Mouse (Mus musculus): Measurements from ENCODE around the gene Epn2.

Epn2 gene

GRCm38 (mm10) chr11:61590516-61591213 is 11.2 kb upstream of the Epn2 start:
- WGBS: 68% methylated on average over 7 of the region's 7 CpGs

- WGBS: 83% methylated on average over 4 of the region's 4 CpGs
Observed at GRCm38 (mm10) chr11:61585421-61585820, 5.9 kb upstream of the Epn2 start.

DNA sequence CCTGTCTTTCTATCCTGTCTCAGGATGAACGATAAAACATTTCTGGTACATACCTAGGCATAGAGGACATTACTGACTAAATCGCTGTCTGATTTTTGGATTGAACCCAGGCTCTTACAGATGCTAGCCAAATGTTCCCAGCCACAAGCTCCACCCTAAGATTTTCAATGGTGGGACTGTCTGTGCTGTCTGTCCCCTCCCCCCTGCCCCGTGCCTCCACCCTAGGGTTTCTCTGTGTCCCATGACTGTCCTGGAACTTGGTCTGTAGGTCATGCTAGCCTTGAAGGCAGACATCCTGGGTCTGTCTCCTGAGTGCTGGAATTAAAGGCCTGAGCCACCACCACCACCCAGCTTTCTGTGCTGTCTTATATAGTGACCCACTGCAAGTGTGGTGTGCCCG is 5.3 kb upstream of the Epn2 start:
- 72% methylated on average over 4 of the region's 4 CpGs for WGBS

- WGBS: 94% methylated on average over 6 of the region's 6 CpGs
Observed at GRCm38 (mm10) chr11:61584096-61584495, 4.6 kb upstream of the Epn2 start.

GRCm38 (mm10) chr11:61582808-61583207 is 3.3 kb upstream of the Epn2 start:
- 78% methylated on average over 5 of the region's 5 CpGs for WGBS

GRCm38 (mm10) chr11:61579878-61580381 is 443 bp upstream of the Epn2 start:
- 74% methylated on average over 7 of the region's 7 CpGs for WGBS

DNA sequence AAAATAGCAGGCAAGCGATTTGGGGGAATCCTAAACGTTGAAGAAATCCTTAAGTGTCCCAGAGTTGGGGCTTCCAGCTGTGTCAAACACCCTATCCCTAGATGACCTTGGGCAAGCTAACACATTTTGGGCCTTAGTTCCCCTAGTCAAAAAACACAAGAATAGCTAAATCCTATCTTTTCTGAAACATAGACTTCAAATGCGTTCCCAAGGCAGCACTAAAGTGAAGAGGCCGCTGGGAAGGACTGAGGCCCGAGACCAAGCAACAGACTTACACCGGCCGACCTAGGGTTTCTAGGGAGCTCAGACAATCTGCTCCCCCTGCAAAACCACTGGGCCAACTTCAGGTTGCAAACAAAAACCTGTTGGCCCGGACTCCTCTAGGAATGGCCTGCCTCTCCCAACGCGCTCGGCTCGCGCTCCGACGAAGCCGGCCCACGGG is 925 bp downstream of the Epn2 start:
- WGBS: 2% methylated on average over 17 of the region's 17 CpGs

DNA sequence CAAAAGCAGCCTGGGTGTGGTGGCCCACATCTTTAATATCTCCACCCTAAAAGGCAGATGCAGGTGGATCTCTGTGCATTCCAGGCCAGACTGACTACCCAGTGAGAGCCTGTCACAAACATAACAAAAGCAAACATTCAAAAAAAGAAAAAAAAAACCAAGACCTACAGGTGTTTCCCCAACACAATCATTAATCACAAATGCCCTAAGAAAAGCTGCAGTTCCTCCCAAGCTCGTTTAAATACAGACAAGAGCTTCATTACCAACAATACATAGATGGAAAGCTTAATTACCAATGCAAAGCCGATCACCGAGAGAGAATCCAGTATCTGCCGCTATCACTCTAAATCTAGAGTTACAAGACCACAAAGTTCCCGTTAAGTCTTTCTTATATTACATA is 1.5 kb downstream of the Epn2 start:
- WGBS: 4% methylated on average over 5 of the region's 5 CpGs

DNA sequence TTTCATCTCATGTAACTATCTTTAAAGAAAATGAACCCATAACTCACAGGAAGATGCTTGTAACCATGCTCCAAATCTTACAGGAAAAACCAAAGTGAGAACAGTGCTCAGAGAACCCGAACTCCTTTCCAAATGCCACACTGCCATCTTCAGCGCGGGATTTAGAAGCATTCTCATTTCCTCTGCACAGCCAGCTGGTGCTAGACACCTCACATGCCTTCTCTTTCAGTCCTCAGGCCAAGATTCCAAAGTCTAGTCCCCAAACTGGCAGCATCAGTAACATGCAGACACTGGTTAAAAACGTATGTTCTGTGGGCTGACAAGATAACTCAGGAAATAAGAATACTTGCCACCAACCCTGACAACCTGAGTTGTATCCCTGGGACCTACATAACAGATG is 6.2 kb downstream of the Epn2 start:
- WGBS: 23% methylated on average over 4 of the region's 4 CpGs

DNA sequence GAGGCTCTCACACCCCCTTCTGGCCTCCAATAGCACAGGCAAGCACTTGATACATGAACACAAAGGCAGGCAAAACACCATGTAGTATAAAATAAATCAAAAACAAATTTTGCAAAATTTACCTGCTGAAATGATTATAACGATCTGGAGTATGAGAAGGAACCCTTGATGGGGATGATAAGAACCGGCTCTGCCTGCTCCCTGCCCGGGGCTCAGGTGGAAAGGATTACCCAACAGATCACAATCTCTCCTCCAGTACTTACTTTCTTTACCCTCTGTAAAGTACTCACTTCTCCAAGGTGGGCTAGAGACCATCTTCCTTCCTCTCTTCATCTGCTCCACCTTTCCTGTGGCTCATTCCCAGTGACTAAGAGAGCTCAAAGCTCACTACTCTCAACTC is 8.3 kb downstream of the Epn2 start:
- 90% methylated on average over 3 of the region's 3 CpGs for WGBS

DNA sequence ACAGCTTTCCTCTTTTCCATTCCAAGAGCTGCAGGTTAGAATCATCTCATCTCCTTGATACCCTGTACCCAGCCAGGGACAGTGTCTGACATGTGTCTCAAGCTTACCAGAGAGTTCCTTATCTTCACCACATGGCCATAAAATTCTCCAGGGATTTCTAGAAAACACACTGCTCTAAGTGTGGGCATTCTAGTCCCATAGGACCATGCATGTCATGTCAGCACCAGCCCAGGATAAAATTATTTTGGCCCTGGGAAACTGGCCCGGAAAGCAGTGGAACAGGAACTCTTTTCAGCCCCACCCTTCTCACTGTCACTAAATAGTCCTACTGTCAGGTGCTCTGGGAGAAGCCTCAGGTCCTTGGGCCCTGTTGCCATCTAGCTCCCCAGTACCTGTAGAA is 9.8 kb downstream of the Epn2 start:
- WGBS: 58% methylated on average over 1 of the region's 1 CpGs

DNA sequence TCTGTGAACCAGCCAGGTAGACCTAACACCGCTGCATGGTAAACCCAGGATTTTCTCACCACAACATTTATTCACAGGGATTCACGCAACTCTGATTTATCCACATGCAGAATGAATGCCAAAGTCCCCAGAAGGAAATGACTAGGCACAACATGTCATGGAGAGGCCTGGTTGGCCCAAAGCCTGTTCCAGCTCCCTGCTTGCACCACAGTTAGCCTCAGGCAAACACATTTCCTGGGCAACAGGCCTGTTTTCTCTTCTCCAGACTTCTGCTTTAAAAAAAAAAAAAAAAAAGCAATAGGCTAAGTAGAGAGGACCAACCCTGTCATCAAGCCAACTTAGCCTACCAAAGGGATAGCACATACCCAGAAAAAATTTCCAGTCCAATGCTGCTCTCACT is 14.9 kb downstream of the Epn2 start:
- 37% methylated on average over 2 of the region's 2 CpGs for WGBS

DNA sequence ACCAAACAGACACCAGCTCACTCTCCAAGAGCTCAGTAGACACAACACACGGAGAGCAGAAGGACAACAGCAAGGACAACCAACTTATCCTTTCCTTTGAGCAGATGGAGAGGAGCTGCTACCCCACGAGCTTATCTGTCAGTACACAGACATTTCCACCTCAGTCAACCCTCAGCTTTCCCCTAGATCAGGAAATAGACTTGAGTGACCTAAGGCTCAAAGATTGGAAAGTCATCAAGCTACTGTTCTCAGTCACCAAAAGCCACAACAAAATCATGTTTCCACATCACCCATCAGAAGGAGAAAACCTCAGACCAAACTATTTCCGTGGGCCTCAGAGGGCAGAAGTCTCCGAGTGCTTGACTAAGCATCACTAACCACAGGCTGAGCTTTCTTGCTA is 15.5 kb downstream of the Epn2 start:
- 62% methylated on average over 4 of the region's 4 CpGs for WGBS

GRCm38 (mm10) chr11:61562421-61562820 is 17.1 kb downstream of the Epn2 start:
- WGBS: 37% methylated on average over 5 of the region's 5 CpGs

GRCm38 (mm10) chr11:61559572-61559971 is 19.9 kb downstream of the Epn2 start:
- WGBS: 75% methylated on average over 5 of the region's 5 CpGs

- WGBS: 29% methylated on average over 3 of the region's 3 CpGs
Observed at GRCm38 (mm10) chr11:61553015-61553754, 26.3 kb downstream of the Epn2 start.

DNA sequence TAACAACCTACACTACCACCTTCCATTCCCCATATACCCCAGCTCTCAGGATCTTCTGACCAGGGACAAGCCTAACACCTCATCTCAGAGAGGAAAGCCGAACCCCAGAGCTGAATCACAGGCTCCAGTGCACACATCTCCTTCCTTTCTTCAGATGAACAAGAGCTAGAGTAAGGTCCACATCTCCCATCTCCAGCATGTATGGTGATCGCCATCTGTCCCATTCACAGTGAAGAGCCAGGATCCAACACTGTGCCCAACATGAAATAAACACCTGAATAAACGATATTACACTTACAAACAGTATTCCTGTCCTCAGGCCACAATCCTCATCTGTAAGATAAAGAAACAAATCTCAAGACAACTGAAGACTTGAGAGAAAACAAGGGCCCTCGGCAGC is 31.8 kb downstream of the Epn2 start:
- WGBS: 75% methylated on average over 4 of the region's 4 CpGs

- 78% methylated on average over 10 of the region's 10 CpGs for WGBS
Observed at GRCm38 (mm10) chr11:61546452-61546851, 33.0 kb downstream of the Epn2 start.

- 87% methylated on average over 2 of the region's 2 CpGs for WGBS
Observed at GRCm38 (mm10) chr11:61545586-61545985, 33.9 kb downstream of the Epn2 start.

DNA sequence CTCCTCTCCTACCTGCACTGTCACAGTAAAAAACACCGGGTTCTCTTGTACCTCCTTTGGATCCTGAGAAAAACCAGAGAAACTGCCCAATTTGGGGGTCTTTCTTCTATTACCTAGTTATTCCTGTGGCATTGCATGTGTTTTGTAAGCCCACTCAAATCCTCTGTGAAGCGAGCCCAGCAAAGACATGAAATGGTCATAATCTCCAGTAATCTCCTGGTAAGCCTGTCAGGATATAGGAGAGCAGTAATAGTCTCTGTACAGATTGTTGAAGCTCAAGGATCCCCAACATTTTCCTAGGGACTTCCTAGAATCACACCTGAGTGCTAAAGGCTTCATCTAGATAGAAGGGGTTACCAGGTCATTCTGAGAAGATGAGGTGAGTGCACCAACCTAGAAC is 38.4 kb downstream of the Epn2 start:
- WGBS: 86% methylated on average over 2 of the region's 2 CpGs

GRCm38 (mm10) chr11:61540642-61541041 is 38.8 kb downstream of the Epn2 start:
- WGBS: 80% methylated on average over 7 of the region's 7 CpGs

DNA sequence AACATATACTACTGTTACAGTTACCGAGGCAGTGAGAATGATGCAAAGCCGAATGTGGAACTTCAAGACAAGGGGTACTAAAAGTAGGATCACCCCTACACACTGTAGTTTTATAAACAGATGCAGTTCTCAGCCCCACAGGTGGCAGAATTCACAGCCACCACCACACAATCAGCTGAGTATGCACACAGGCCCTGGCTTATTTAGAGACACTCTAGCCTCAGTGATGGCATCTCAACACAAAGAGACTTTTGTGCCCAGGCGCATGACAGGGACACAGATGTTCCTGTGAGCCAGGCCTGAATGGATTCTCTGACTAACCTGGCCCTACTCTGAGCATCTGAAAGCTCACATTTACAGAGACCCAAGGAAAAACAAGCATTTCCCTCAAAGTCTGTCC is 42.1 kb downstream of the Epn2 start:
- whole genome bisulfite sequencing: 33% methylated on average over 3 of the region's 3 CpGs

DNA sequence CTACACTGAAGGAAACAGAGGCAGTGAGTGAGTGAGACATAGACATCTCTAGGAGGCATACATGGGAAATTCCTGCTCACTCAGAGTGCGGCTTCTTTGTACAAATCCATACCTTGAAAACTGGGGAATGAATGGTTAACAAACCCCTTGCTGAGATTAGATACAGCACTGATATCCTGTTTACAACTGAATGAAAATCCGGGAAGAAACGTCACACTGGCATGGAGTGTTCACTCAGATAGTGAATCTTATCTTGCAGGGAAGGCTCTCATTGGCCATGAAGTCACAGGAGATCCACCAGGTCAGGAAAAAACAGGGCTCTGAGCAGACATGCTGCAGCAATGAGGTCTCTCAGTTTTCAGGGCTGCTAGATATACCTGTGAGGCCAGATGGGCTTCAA is 42.5 kb downstream of the Epn2 start:
- WGBS: 59% methylated on average over 3 of the region's 3 CpGs

Data from cerebral cortex, adult 2 months (tissue).